Mouse (Mus musculus): ENCODE data around the gene Psmb11.

GRCm38 (mm10) chr14:54634182-54634581 is 12.9 kb downstream of the Psmb11 start:
- no peak for TF ChIP-seq POLR2A (IDR thresholded peaks at IDR 0.05; ENCODE audit: low read depth, low read length)
- TF ChIP-seq CTCF (IDR thresholded peaks at IDR 0.05; ENCODE audit: extremely low read depth, insufficient read depth, insufficient read length, insufficient replicate concordance): peak; percentile 10; the same call in 1 of the 2 replicates
